17 mouse cellular contexts compared by ENCODE assay signal in genomic region chr3:146849360-146849759, GRCm38 (mm10). TPM values are rescaled to one million over a fixed set of nuclear protein-coding genes. Genes with fewer than 3 reads are reported as not detected.
"Had no signal": no experiment of that assay in that cellular context is flagged by ENCODE, and none has a peak within 500 bp of the region (broad histone marks: within the 10 kb centered on the region; RNA-seq: fewer than 3 reads in every experiment).

No protein-coding gene starts in this region.

- H3K9ac ChIP-seq: neural tube, embryonic 13.5 days; neural tube, embryonic 15.5 days; stomach, embryonic 15.5 days had no signal

- H3K27ac ChIP-seq: neural tube, embryonic 13.5 days; neural tube, embryonic 15.5 days; stomach, embryonic 15.5 days; stomach, postnatal 0 days had no signal

- H3K4me3 ChIP-seq: neural tube, embryonic 13.5 days; neural tube, embryonic 15.5 days; stomach, embryonic 15.5 days had no signal

- H3K27me3 ChIP-seq: neural tube, embryonic 13.5 days; neural tube, embryonic 15.5 days; stomach, embryonic 15.5 days had no signal

- H3K4me2 ChIP-seq: neural tube, embryonic 13.5 days; neural tube, embryonic 15.5 days; stomach, embryonic 15.5 days had no signal

- DNase-seq: retina, postnatal 1 day; right cerebral cortex, adult 18-20 months; right cerebral cortex, postnatal 14 days; right cerebral cortex, postnatal 25 days; right cerebral cortex, postnatal 4 days; spleen, adult 18-20 months; thymus, adult 18-20 months; thymus, adult 2 months; thymus, postnatal 14 days; thymus, postnatal 25 days; thymus, postnatal 36 days; thymus, postnatal 4 days had no signal

- H3K36me3 ChIP-seq: neural tube, embryonic 13.5 days; neural tube, embryonic 15.5 days; stomach, embryonic 15.5 days had no signal

- H3K9me3 ChIP-seq: neural tube, embryonic 13.5 days; neural tube, embryonic 15.5 days; stomach, embryonic 15.5 days had no signal

RNA-seq across cellular contexts. Expression of gene Ttll7, which starts 2.8 kb away (rescaled TPM):
- total RNA-seq: neutrophil, adult 5-6 weeks had no signal
